Mouse (Mus musculus) E14TG2a.4 (cell line): ENCODE measurements around the gene Ifng.

ENCODE experiments used
- CTCF ChIP-seq: conservative IDR thresholded peaks from 2 replicates; pipeline ENCODE4 v1.5.1; 2014; ENCODE audit warnings: low read length
- NANOG ChIP-seq: IDR thresholded peaks from 2 replicates; pipeline ENCODE4 v1.6.1; 2014; ENCODE audit warnings: borderline replicate concordance, low read length, mixed read lengths

- TF ChIP-seq CTCF (no peak), NANOG (no peak)
Observed at GRCm38 (mm10) chr10:118406463-118407221, 34.2 kb upstream of the Ifng start.
